Mouse (Mus musculus): ENCODE data around the gene Hspa1b. TPM values are rescaled to one million over a fixed set of nuclear protein-coding genes. Genes with fewer than 3 reads are reported as not detected.
A peak's percentile ranks its signal among the peaks of the same experiment; 100 is the strongest.

Gene Hspa1b
- polyA plus RNA-seq, 1 experiment = 58.3 TPM

DNA sequence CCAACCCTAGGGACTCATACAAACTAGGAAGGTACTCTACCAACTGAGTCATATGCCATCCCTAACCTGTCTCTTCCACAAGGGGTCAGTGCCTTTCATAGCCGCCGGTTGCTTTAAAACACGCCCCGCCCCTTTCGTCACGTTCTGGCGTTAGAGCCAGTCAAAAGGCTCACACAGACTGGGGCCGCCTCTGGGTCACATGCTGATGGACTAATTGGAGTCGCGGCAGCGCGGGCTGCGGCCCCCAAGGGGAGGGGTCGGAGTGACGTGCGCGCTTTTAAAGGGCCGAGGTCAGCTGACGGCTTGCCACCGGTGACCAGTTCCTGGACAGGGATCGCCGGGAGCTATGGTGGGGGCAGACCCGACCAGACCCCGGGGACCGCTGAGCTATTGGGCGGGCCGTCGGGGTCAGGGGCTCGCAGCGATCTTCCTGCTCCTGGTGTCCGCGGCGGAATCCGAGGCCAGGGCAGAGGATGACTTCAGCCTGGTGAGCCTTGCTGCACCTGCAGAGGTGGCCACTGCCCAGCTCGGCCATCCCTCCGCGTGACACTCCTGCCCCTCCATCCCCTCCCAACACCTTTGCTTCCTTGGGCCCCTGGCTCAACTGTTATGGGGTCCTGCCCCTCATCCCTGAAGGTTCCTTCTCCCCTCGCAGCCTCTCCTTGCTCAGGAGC, 27.8 kb downstream of the Hspa1b start, which contains the start of gene Neu1:
Gene Neu1, plus strand, starts transcription at position 193 of the 674 bp plus-strand sequence.
- peak; percentile 85 for DNase-seq (ENCODE audit: low read depth)

DNA sequence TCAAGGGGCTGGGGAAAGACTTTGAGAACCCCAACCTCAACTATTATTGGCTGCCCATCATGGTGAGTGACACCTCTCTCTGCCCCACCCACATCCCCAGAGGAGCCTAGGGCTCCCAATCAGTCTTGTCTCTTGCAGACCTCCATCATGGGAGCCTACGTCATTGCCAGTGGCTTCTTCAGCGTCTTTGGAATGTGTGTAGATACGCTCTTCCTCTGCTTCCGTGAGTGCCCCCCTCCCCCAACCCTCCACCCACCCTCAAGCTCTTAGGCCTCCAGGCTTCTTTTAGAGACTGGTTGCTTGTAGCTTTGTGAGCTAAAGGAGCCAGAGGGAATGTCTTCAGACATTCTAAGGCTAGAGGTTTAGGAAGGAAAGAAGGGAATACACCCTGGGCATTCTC, 30.2 kb downstream of the Hspa1b start:
- DNase-seq (ENCODE audit: low read depth) = no peak

DNA sequence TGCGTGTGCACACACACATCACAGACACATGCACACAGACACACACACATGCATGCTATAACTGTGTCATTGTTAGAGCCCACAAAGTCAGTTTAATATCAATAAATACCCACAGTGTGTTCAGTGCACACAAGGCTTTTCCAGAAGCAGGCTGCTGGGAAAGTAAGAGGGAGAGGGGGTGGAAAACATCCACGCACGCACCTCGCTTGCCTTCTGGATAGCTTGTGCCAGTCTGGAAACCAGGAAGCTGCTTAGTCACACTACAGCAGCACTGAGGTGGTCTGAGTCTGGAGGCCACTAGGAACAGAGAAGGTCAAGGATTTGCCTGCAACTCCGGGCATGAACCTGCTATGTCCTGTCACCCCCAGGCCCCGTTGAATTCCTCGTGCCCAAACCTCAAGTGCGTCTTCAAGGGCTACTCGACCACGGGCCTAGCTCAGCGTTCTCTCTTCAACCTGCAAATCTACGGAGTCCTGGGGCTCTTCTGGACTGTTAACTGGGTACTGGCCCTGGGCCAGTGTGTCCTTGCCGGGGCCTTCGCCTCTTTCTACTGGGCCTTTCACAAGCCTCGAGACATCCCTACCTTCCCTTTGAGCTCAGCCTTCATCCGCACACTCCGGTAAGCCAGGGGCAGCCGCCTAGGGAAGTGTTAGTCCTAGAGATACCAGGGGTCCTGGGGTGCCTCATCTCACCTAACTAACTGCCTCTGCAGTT, 31.6 kb downstream of the Hspa1b start:
- no peak for DNase-seq (ENCODE audit: low read depth)

DNA sequence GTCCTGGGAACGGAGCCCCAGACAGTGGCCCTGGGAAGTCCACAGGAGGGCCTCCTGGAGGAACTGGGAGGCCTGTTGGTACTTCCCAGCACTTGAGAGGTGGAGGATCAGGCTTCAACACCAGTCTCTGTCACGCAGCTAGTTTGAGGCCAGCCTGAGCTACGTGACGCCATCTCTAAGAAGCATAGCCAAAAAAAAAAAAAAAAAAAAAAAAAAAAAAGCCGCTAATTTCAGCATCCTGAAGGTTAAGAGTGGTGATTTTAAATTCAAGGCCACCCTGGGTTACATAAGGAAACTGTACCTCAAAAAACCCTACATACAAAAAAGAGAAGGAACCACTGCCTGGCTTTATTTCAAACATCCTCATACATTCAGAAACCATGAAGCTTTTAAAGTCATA, 34.8 kb downstream of the Hspa1b start:
- no peak for DNase-seq (ENCODE audit: low read depth)

DNA sequence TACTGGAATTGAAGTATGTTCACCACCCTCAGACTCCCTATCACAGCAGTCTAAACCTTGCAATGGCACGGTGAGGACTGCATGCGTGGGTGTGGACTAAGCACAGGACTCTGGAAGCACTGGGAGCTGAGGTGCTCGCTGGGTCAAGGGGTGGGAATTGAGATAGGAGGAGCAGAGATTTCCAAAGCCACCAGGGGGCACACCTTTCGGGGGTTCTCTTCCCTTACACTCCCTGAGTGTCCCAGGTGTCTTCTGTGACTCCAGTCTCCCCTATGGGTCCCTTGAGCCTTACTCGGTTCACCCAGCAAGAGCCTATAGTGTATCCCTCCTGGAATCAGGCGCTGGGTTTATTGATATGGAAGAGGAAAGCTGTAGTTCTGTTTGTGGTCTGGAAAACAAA, 36.1 kb downstream of the Hspa1b start:
- no peak for DNase-seq (ENCODE audit: low read depth)

DNA sequence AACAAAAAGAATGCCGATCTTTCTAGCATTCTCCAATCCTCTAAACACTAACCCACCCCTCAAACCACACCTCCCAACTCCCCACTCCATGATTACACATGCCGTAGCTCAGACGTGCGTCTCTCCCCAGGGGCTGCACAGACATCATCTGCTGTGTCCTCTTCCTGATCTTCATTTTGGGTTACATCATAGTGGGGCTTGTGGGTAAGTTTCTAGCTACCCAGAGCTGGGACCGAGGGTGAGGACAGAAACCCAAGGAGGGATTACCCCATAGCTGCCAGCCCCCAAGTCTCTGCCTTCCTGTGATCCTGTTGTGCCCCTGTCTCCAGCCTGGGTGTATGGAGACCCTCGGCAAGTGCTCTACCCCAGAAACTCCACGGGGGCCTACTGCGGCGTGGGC, 41.9 kb downstream of the Hspa1b start:
- DNase-seq (ENCODE audit: low read depth) = no peak

DNA sequence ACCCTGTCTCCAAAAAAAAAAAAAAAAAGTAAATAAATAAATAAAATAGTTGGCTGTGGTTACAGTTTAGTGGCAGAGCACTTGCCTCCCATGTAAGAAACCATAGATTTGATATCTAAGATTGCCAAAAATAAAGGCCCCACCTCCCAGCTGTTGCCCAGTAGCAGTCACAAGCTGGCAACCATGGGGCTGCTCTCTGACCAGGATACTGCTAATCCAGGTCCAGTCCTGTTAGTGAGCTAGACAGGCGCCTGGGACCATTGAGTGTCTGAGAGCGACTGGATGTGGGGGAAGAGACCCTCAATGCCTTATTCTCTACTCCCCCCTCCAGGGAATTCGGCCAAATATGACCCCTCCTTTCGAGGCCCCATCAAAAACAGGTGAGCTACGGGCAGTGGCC, 42.7 kb downstream of the Hspa1b start:
- no peak for DNase-seq (ENCODE audit: low read depth)

DNA sequence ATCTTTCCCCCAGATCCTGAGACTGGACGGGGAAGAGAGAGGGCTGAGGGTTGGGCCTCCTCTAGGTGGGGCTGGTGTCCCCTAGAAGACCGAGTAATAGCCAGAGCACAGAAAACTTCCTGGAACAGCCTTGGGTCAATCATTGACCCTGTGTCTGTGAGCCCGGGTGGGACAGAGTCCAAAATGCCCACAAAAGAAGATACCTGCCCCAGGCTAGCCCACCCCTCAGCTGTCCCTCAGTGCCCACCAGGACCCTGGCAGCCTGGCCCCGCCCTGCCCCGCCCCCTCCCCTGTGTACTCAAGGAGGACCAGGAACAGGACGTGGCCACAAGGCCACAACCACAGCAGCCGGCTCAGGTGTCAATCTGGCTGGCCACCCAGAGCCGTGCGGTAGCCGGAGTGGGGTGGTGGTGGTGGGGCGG, 43.6 kb downstream of the Hspa1b start:
- DNase-seq (ENCODE audit: low read depth) = no peak

DNA sequence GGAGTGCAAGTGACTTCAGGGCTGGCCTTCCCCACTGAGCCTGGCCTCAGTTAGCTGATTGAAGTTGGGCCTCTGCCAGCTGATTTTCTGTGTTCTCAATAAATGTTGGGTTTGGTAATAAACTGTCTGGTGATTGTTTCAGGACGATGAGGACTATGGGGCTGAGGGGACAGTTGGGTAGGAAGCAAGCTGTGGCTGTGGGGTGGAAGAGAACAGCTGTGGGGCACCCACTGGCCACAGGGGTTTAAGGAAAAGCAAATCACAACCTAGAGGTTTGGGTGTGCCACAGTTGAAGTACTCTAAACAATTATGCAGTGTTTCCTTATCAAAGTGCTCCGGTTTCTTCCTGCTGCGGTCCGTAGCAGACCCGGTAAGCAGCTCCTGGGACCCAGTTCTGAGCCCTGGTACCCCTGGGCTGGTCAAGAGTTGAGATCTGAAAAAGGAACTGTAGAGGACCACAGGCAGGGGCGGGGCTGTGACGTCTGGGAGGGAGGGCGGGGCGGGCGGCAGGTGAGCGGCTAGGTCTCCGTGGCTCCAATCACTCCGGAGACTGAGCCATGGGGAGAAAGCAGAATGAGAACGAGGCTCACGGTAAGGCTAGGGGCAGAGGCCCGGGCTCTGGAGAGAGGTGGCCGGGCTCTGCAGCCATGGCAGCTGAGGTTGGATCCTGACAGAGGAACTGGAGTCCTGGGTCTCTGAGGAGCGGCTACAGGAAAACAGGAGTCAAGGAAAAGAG, 44.9 kb downstream of the Hspa1b start, which contains the start of gene Slc44a4:
Gene Slc44a4, plus strand, starts transcription at position 537 of the 736 bp plus-strand sequence.
- no peak for DNase-seq (ENCODE audit: low read depth)

DNA sequence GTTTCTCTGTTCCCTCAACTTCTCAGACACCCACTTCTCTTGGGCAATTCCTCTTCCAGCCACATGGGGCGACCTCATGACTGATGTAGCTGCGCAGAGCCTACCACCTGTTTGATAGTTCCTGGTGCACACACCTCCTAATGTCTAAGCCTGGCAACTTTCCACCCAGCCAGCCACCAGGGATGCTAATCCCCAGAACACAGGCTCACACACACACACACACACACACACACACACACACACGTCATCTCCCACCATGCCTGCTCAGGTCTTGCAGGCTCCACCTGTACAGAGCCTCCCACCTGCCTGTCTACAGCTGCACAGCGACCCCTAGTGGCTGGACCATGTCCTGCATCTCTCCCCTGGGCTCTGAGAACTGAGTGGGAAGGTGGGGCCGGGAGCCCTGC, 47.1 kb downstream of the Hspa1b start:
- DNase-seq (ENCODE audit: low read depth) = no peak

DNA sequence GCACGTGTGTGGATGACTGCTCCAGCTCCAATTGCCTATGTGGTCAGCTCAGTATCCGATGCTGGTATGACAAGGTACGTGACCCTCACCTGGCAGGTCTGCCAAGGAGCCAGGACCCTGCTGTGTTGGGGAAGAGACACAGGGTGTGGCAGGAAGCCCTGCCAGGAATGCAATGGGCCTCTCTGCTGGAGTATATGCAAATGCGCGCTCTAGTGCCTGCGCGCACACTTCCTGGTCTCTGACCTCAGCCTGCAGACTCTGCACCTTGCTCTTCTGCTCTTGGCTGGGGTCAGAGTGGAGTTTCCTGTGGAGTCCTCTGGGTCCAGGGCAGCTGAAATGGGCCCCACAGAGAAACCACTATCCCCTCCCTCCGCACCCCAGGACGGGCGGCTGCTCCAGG, 48.1 kb downstream of the Hspa1b start:
- DNase-seq (ENCODE audit: low read depth) = no peak

Other genes with a start within 250 kb of the Hspa1b start
- gene C4b, start 215.4 kb downstream of the Hspa1b start, polyA plus RNA-seq (2012; rRNA removed) = 138 and 171 TPM in 2 replicates
- 0.28 and 0.29 TPM in 2 replicates for gene Cyp21a1, start 154.7 kb downstream of the Hspa1b start, polyA plus RNA-seq (2012; rRNA removed)
- gene Stk19, start 122.3 kb downstream of the Hspa1b start, polyA plus RNA-seq (2012; rRNA removed) = 37.7 and 59.7 TPM in 2 replicates
- 62.6 and 64.9 TPM in 2 replicates for gene Dxo, start 122.2 kb downstream of the Hspa1b start, polyA plus RNA-seq (2012; rRNA removed)
- gene Skiv2l, start 109.0 kb downstream of the Hspa1b start, polyA plus RNA-seq (2012; rRNA removed) = 91.1 and 93.8 TPM in 2 replicates
- gene Nelfe, start 108.8 kb downstream of the Hspa1b start, polyA plus RNA-seq (2012; rRNA removed) = 53.8 and 77.2 TPM in 2 replicates
- gene Cfb, start 96.7 kb downstream of the Hspa1b start, polyA plus RNA-seq (2012; rRNA removed) = 70.2 and 140 TPM in 2 replicates
- gene Zbtb12, start 79.8 kb downstream of the Hspa1b start, polyA plus RNA-seq (2012; rRNA removed) = 14.5 and 14.8 TPM in 2 replicates
- not detected in 2 replicates for gene Gm20547, start 77.2 kb downstream of the Hspa1b start, polyA plus RNA-seq (2012; rRNA removed)
- gene C2, start 61.0 kb downstream of the Hspa1b start, polyA plus RNA-seq (2012; rRNA removed) = 54.9 and 69.0 TPM in 2 replicates
- gene Ehmt2, start 60.8 kb downstream of the Hspa1b start, polyA plus RNA-seq (2012; rRNA removed) = 230 TPM in 2 replicates
- 48.4 and 50.0 TPM in 2 replicates for gene Slc44a4, start 44.8 kb downstream of the Hspa1b start, polyA plus RNA-seq (2012; rRNA removed)
- gene Neu1, start 28.0 kb downstream of the Hspa1b start, polyA plus RNA-seq (2012; rRNA removed) = 113 and 155 TPM in 2 replicates
- gene Gm20481, start 10.7 kb upstream of the Hspa1b start, polyA plus RNA-seq (2012; rRNA removed) = 0.24 TPM in 1 of 2 replicates, not detected in the other
- gene Hspa1a, start 12.9 kb upstream of the Hspa1b start, polyA plus RNA-seq (2012; rRNA removed) = 37.0 and 50.4 TPM in 2 replicates
- 2.4 and 4.4 TPM in 2 replicates for gene Hspa1l, start 13.5 kb upstream of the Hspa1b start, polyA plus RNA-seq (2012; rRNA removed)
- gene Lsm2, start 22.6 kb upstream of the Hspa1b start, polyA plus RNA-seq (2012; rRNA removed) = 36.8 and 54.6 TPM in 2 replicates
- gene Vars, start 41.7 kb upstream of the Hspa1b start, polyA plus RNA-seq (2012; rRNA removed) = 127 and 175 TPM in 2 replicates
- 1.2 and 1.3 TPM in 2 replicates for gene Vwa7, start 57.3 kb upstream of the Hspa1b start, polyA plus RNA-seq (2012; rRNA removed)
- gene Sapcd1, start 68.8 kb upstream of the Hspa1b start, polyA plus RNA-seq (2012; rRNA removed) = 3.0 and 3.4 TPM in 2 replicates
- 4.7 and 5.2 TPM in 2 replicates for gene Msh5, start 87.5 kb upstream of the Hspa1b start, polyA plus RNA-seq (2012; rRNA removed)
- gene Clic1, start 90.7 kb upstream of the Hspa1b start, polyA plus RNA-seq (2012; rRNA removed) = 129 and 133 TPM in 2 replicates
- gene Ddah2, start 99.8 kb upstream of the Hspa1b start, polyA plus RNA-seq (2012; rRNA removed) = 54.7 and 62.7 TPM in 2 replicates
- 0.61 and 0.66 TPM in 2 replicates for gene Ly6g6c, start 106.2 kb upstream of the Hspa1b start, polyA plus RNA-seq (2012; rRNA removed)
- gene Mpig6b, start 106.9 kb upstream of the Hspa1b start, polyA plus RNA-seq (2012; rRNA removed) = 1.5 and 3.3 TPM in 2 replicates
- gene Ly6g6e, start 117.7 kb upstream of the Hspa1b start, polyA plus RNA-seq (2012; rRNA removed) = 19.1 and 23.4 TPM in 2 replicates
- 15.7 and 17.2 TPM in 2 replicates for gene Ly6g6d, start 118.8 kb upstream of the Hspa1b start, polyA plus RNA-seq (2012; rRNA removed)
- 0.09 TPM in 1 of 2 replicates, not detected in the other for gene Ly6g6f, start 126.4 kb upstream of the Hspa1b start, polyA plus RNA-seq (2012; rRNA removed)
- 211 and 233 TPM in 2 replicates for gene Abhd16a, start 130.0 kb upstream of the Hspa1b start, polyA plus RNA-seq (2012; rRNA removed)
- gene Ly6g5c, start 149.0 kb upstream of the Hspa1b start, polyA plus RNA-seq (2012; rRNA removed) = 2,220 and 3,034 TPM in 2 replicates
- 1,986 and 2,407 TPM in 2 replicates for gene Ly6g5b, start 156.2 kb upstream of the Hspa1b start, polyA plus RNA-seq (2012; rRNA removed)
- 9.4 and 10.1 TPM in 2 replicates for gene Gpank1, start 162.2 kb upstream of the Hspa1b start, polyA plus RNA-seq (2012; rRNA removed)
- gene Csnk2b, start 162.8 kb upstream of the Hspa1b start, polyA plus RNA-seq (2012; rRNA removed) = 397 and 504 TPM in 2 replicates
- 6.4 and 7.7 TPM in 2 replicates for gene D17H6S53E, start 167.1 kb upstream of the Hspa1b start, polyA plus RNA-seq (2012; rRNA removed)
- 0.11 and 0.49 TPM in 2 replicates for gene Apom, start 172.8 kb upstream of the Hspa1b start, polyA plus RNA-seq (2012; rRNA removed)
- gene Bag6, start 175.9 kb upstream of the Hspa1b start, polyA plus RNA-seq (2012; rRNA removed) = 170 and 187 TPM in 2 replicates
- 218 and 257 TPM in 2 replicates for gene Prrc2a, start 205.7 kb upstream of the Hspa1b start, polyA plus RNA-seq (2012; rRNA removed)
- gene Aif1, start 216.8 kb upstream of the Hspa1b start, polyA plus RNA-seq (2012; rRNA removed) = 2.5 and 3.4 TPM in 2 replicates
- 15.3 and 20.2 TPM in 2 replicates for gene Lst1, start 229.2 kb upstream of the Hspa1b start, polyA plus RNA-seq (2012; rRNA removed)
- gene Ltb, start 235.2 kb upstream of the Hspa1b start, polyA plus RNA-seq (2012; rRNA removed) = 2.7 and 3.2 TPM in 2 replicates
- gene Tnf, start 242.8 kb upstream of the Hspa1b start, polyA plus RNA-seq (2012; rRNA removed) = 0.82 and 1.3 TPM in 2 replicates
- gene Lta, start 246.1 kb upstream of the Hspa1b start, polyA plus RNA-seq (2012; rRNA removed) = 0.28 TPM in 2 replicates